Mouse (Mus musculus) CD4-positive helper T cell, adult 2 months (primary cell): ENCODE results near the gene Gm10638.

Experiments used
- DNase-seq: peaks from one replicate; pipeline ENCODE4 v3.0.0-alpha.2; 2012; ENCODE audit warnings: low read depth, missing footprints, low spot score

The Gm10638 gene

GRCm38 (mm10) chr8:86735446-86736111 is 9.9 kb upstream of the Gm10638 start:
- peak; percentile 48 for DNase-seq

DNA sequence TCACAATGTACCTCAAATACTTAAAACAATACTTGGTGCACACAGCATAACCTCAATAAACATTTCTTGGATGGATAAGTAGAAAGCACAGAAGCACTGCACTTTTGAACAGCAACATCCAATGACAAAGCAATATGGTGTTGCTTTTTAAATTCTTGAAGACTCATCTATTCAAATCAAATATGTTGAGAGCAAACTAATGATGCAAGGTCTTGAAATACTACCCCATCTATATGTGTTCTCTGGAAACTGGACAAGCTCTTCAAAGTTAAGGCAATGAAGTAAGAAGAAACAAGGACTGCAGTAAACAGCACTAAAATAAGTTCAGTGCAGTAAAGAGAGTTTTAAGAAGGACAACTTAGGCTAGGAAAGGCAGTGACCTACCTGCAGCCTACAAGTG is 4.6 kb upstream of the Gm10638 start:
- no peak for DNase-seq

DNA sequence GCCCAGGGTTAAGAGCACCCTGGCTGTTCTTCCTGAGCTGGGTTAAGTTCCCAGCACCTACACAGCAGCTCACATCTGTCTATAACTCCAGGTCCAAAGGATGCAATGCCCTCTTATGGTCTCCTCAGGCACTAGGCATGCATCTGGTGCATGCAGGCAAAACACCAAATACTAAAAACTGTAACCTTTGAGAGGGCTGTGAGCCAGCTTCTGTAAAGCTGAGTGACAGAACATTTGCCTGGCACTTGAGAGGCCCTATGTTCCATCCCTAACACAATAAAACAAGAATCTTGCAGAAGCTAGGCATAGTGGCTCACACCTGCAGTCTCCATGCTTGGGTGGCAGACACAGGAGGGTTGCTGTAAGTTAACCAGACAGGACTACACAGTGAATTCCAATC is 3.9 kb upstream of the Gm10638 start:
- DNase-seq, result no peak

DNA sequence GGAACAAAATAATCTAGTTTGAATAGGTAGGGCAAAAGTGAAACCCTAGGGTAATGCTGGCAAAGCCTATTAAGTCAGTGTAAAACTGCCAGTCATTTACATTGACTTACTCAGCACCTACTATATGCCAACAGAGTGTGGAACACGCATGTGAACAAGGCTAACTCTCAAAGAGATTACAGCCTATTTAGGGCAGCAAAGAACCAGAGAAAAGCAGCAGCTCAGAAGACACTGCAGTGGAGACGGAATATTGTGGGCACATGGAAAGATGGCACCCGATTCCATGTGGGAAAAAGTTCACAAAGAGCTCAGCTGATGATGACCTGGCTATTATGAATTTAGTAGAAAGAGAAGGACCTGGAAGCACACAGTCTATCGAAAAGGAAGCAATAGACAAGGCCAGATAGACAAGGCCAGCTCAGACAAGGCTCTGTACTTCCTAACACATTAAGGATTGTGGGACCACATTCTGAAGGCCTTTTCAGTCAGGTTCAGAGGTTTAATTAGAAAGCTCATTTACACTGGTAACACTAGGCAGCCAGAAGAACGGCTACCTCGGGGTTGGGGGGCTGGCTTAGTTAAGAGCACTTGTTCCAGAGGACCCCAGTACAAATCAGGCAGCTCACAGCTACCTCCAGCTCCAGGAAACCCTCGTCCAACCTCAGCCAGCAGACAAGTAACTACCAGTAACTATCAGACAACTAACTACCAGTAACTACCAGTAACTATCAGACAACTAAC is 2.7 kb upstream of the Gm10638 start:
- DNase-seq, result no peak

GRCm38 (mm10) chr8:86744313-86745220 is 932 bp upstream of the Gm10638 start:
- no peak for DNase-seq

GRCm38 (mm10) chr8:86745935-86746441 is 489 bp downstream of the Gm10638 start:
- peak; percentile 95 for DNase-seq

DNA sequence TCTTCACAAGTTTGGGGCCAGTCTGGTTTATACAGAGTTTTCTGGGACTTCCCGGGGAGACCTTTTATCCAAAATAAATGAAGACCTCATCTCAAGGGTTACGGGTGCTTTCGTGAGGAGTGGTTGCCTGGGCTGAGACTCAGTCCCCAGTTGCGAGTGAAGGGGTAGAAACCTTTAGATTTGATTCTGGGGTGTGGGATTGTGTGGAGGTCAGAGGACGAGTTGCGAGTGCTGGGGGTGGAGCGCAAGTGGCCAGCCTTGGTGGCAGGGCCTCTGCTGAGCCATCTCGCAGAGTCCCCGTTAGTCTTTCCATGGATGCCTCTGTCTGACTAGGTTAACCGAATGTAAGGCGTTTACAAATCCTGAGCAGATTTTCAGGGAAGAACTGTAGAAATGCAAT is 1.0 kb downstream of the Gm10638 start:
- no peak for DNase-seq

GRCm38 (mm10) chr8:86749842-86750241 is 4.3 kb downstream of the Gm10638 start:
- DNase-seq, result no peak

DNA sequence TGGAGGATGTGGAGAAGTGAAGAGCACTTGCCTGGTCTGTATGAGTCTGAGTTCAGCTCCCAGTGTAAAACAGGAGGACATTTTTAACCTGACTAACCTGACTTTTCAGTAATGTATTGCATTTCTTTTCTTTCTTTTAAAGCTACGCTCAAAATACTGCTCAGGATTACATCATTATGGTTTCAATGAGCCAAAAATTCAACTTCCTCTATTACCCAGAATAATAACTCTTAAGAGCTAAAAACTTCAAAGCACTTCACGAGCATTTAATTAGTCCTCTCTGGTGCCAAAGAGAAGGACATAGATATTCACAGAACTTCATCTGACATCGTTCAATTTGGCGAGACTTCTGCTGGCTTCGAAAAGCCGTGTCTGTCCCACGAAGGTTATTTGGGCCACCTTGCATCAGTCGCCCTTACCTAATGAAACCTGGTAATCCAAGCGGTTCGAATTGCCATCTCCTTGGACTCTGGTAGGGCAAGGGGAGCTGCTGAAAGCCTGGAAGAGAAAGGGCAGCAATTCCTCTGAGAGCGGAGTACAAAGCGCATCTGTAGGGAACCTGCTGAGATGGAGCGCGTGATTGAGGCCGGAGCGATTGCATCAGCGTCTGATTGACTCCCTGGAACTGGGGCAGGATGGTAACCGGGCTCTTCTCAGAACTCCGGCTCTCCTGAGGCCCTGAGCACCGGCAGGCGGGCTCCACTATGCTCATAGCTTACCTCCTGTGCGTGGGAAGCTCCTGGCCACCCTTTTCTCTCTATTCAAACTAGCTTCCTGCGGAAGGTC is 11.6 kb downstream of the Gm10638 start:
- DNase-seq, result no peak

- no peak for DNase-seq
Measured at GRCm38 (mm10) chr8:86758651-86759050, 13.2 kb downstream of the Gm10638 start.

DNA sequence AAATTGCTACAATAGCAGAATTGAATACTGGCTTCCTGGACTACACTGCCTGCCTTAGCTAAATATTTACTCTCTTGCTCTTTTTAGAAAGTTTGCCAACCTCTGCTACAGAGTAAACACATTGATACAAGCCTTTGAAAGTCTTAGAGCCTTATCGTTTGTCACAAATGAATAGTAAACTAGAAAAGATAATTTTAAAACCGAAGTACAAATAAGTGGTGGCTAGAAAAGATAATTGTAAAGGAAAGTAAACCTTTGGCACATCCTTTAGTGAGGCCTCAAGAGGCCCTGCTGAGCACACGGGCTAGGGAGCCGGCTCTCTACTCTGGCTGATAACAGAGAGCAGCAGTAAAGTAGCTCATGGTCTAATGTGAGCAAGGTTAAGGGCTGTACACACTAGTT is 13.6 kb downstream of the Gm10638 start:
- DNase-seq, result no peak

- no peak for DNase-seq
Measured at GRCm38 (mm10) chr8:86760746-86761145, 15.2 kb downstream of the Gm10638 start.

GRCm38 (mm10) chr8:86762806-86763205 is 17.3 kb downstream of the Gm10638 start:
- DNase-seq, result no peak

- no peak for DNase-seq
Measured at GRCm38 (mm10) chr8:86765155-86765554, 19.7 kb downstream of the Gm10638 start.

DNA sequence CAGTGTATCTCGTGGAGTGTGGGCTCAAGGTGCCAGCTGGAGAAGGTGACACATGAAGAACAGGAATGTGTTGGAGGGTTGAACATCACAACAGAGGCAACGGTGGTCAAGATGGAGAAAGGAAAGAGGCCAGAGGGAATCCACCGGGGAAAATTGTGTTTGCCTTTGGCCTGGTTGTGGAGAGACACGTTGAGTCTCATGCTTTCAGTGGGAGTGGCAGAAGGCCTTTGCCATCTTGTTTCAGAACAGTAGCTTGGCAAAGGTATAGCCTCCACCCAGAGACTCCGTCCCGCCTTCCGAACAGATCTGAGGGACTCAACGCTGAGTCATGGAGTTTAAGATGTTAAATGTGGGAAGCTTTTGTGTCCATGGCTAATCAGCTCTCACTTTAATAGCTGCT is 20.2 kb downstream of the Gm10638 start:
- no peak for DNase-seq

GRCm38 (mm10) chr8:86766548-86767211 is 21.2 kb downstream of the Gm10638 start:
- no peak for DNase-seq

DNA sequence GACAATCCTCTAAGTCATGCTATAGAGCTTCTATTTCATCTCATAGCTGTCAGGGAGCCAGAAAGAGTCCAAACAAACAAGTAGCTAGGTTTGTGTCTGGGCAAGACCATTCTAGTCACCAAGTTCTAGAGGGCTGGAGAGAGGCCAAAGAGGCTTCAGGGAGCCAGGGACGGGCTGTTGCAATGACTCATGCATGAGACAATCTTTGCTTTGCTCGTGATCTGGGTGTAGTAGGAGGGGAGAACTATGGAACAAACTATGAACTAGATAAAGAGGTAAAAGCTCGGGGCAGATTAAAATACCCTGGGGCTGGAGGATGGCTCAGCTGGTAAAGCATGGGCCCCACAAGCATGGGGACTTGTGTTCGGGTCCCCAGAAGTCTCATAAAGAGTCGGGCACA is 23.0 kb downstream of the Gm10638 start:
- no peak for DNase-seq

DNA sequence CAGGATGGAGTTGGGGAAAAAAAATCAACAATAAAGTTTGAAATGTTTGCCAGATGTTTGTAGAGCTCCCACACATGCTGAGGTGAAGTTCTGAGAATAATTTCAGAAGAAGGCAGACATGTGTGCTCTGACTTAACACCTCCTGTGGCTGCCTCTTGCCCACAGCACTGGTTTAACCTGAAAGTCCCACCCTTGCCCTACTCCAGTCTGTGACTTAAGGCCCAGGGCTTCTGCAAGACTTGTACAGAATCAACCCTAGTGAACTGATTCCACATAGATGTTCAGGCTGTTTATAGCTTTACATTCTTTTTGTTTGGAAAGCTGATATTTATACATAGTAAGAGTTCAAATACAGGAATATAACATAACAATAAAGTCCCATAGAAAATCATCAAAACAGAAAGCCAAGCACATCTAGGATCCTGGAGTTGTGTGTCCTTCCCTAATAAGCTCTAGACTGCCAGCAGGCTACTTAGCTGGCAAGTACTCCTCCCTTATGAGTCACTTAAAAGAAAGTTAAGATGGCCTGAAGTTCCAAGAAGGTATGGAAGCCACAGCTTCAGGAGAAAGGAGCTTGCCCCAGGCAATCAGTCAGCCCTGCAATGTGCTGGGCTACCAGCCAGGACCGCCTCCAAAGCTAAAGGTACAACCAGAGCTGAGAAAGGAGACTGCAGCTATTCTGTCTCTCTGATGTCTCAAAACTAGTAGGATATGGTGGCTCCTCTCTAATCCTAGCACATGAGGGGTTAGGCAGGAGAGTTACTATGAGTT is 24.6 kb downstream of the Gm10638 start:
- DNase-seq, result no peak

GRCm38 (mm10) chr8:86779207-86779606 is 33.7 kb downstream of the Gm10638 start:
- peak; percentile 73 for DNase-seq

- no peak for DNase-seq
Measured at GRCm38 (mm10) chr8:86781094-86781493, 35.6 kb downstream of the Gm10638 start.
